9 mouse cellular contexts compared by ENCODE assay signal in genomic region chr7:144896294-144897218, GRCm38 (mm10). TPM values are rescaled to one million over a fixed set of nuclear protein-coding genes. Genes with fewer than 3 reads are reported as not detected.
DNase-seq lines count a peak whose midpoint lies in the region; ATAC-seq and TF ChIP-seq lines count a peak whose summit lies in the region.
"Had no signal": no experiment of that assay in that cellular context is flagged by ENCODE, and none has a peak within 500 bp of the region (broad histone marks: within the 10 kb centered on the region; RNA-seq: fewer than 3 reads in every experiment).

Gene Fgf15 (plus strand): TSS chr7:144896531.

- no peaks in the 10 kb centered on the region for H3K36me3 ChIP-seq in erythroblast, embryonic 14.5 days (ENCODE audit: control insufficient read depth)
- H3K36me3 ChIP-seq in CH12.LX (replicated peaks in 1 of 2; ENCODE audit: control insufficient read depth in 1 of 2, insufficient read depth in 1 of 2, low read length in 1 of 2) = no peaks in the 10 kb centered on the region
- no peaks in the 10 kb centered on the region for H3K36me3 ChIP-seq in embryonic facial prominence, embryonic 15.5 days
- no peaks in the 10 kb centered on the region for H3K36me3 ChIP-seq in midbrain, postnatal 0 days (ENCODE audit: insufficient read depth, low read length)

- peak within 1 kb of the TSS; percentile 48 for H3K4me2 ChIP-seq in CH12.LX (ENCODE audit: insufficient read depth, low read depth, poor library complexity, severe bottlenecking)
- peak within 1 kb of the TSS; percentile 93 for H3K4me2 ChIP-seq in embryonic facial prominence, embryonic 15.5 days (replicated peaks)
- peak within 1 kb of the TSS; percentile 97 for H3K4me2 ChIP-seq in midbrain, postnatal 0 days (ENCODE audit: low read depth, low read length, poor library complexity, severe bottlenecking)

- dilution Hi-C loops in CH12.LX (cut with MboI; ENCODE audit: extremely low pct_ligation_motif_present, extremely low pct_unique_long_range_greater_than_20kb, low sequenced_read_pairs) = no loop called here

- no peak for TF ChIP-seq CTCF in CH12.LX (conservative IDR thresholded peaks at IDR 0.05 in 1 of 2, IDR thresholded peaks at IDR 0.05 in 1 of 2; ENCODE audit: low read depth in 2 of 2, low read length in 2 of 2)
- TF ChIP-seq CTCF in midbrain, postnatal 0 days (IDR thresholded peaks at IDR 0.05) = no peak

- peak within 1 kb of the TSS; percentile 47 for H3K4me3 ChIP-seq in erythroblast, embryonic 14.5 days (replicated peaks)
- H3K4me3 ChIP-seq in CH12.LX (replicated peaks in 1 of 3; ENCODE audit: low read depth in 2 of 3, low read length in 2 of 3, poor library complexity in 1 of 3) = no peak within 1 kb of the TSS
- peak within 1 kb of the TSS; percentile 48 for H3K4me3 ChIP-seq in embryonic facial prominence, embryonic 15.5 days (replicated peaks)
- H3K4me3 ChIP-seq in midbrain, postnatal 0 days (ENCODE audit: low read depth, low read length) = peak within 1 kb of the TSS; percentile 42

- no peak within 1 kb of the TSS for H3K9ac ChIP-seq in CH12.LX (ENCODE audit: insufficient read depth, low read depth)
- H3K9ac ChIP-seq in embryonic facial prominence, embryonic 15.5 days = peak within 1 kb of the TSS; percentile 26; the same call in 1 of the 2 replicates
- peak within 1 kb of the TSS; percentile 51 for H3K9ac ChIP-seq in midbrain, postnatal 0 days (replicated peaks; ENCODE audit: low read length, poor library complexity, severe bottlenecking)

- TF ChIP-seq POLR2A in CH12.LX (IDR thresholded peaks at IDR 0.05; ENCODE audit: low read depth, low read length) = no peak

- H3K4me1 ChIP-seq in erythroblast, embryonic 14.5 days (ENCODE audit: control insufficient read depth) = peaks cover 24% of the 10 kb centered on the region
- 0 out of 4 replicates have a peak, but pooled peaks cover 2 to 5% of the 10 kb centered on the region in 2 experiments for H3K4me1 ChIP-seq in CH12.LX (ENCODE audit: control insufficient read depth in 1 of 2, insufficient read depth in 2 of 2)
- H3K4me1 ChIP-seq in embryonic facial prominence, embryonic 15.5 days = peaks cover 26% of the 10 kb centered on the region
- H3K4me1 ChIP-seq in midbrain, postnatal 0 days (ENCODE audit: insufficient read depth, low read length) = peaks cover 5% of the 10 kb centered on the region

- H3K79me2 ChIP-seq in CH12.LX (replicated peaks; ENCODE audit: control insufficient read depth, extremely low read depth, insufficient read depth, poor library complexity, severe bottlenecking) = no peaks in the 10 kb centered on the region

- peaks cover 8% of the 10 kb centered on the region; the same call in 1 of the 2 replicates for H3K9me3 ChIP-seq in erythroblast, embryonic 14.5 days (ENCODE audit: control insufficient read depth, low read length)
- H3K9me3 ChIP-seq in CH12.LX (replicated peaks; ENCODE audit: low read length) = no peaks in the 10 kb centered on the region
- H3K9me3 ChIP-seq in embryonic facial prominence, embryonic 15.5 days (replicated peaks) = no peaks in the 10 kb centered on the region
- no peaks in the 10 kb centered on the region for H3K9me3 ChIP-seq in midbrain, postnatal 0 days (ENCODE audit: low read length)

- in situ Hi-C loops in CH12.LX (cut with MboI; ENCODE audit: low pct_ligation_motif_present, low pct_unique_long_range_greater_than_20kb, low sequenced_read_pairs) = loop anchor here (5.0 to 10.0 kb wide), 3 partner anchors 52 to 312 kb away; partner anchors contain the start of genes Fadd and Fgf4

- WGBS in embryonic facial prominence, embryonic 15.5 days = under 1% methylated on average over 65 of the region's 65 CpGs
- WGBS in midbrain, postnatal 0 days = under 1% methylated on average over 63 of the region's 65 CpGs

- no peak within 1 kb of the TSS for H3K27ac ChIP-seq in CH12.LX (ENCODE audit: insufficient read depth, low read depth)
- no peak within 1 kb of the TSS for H3K27ac ChIP-seq in embryonic facial prominence, embryonic 15.5 days (replicated peaks)
- no peak within 1 kb of the TSS for H3K27ac ChIP-seq in midbrain, postnatal 0 days (ENCODE audit: low read depth, low read length)
- H3K27ac ChIP-seq: macrophage had no signal

- H3K27me3 ChIP-seq in erythroblast, embryonic 14.5 days (ENCODE audit: control insufficient read depth) = peaks cover 76% of the 10 kb centered on the region
- H3K27me3 ChIP-seq in CH12.LX (replicated peaks) = peaks cover 91% of the 10 kb centered on the region
- peaks cover 60% of the 10 kb centered on the region for H3K27me3 ChIP-seq in embryonic facial prominence, embryonic 15.5 days
- H3K27me3 ChIP-seq in midbrain, postnatal 0 days (ENCODE audit: insufficient read depth, low read length) = peaks cover 13% of the 10 kb centered on the region

- no peak for TF ChIP-seq RAD21 in CH12.LX (IDR thresholded peaks at IDR 0.05; ENCODE audit: low read depth, low read length)

- no peak for DNase-seq in CH12.LX (ENCODE audit: extremely low read depth)
- peak; percentile 33 for DNase-seq in kidney, postnatal 10 days
- DNase-seq in midbrain, postnatal 0 days (ENCODE audit: low spot score) = no peak
- no peak for DNase-seq in adrenal gland, adult 2 months
- no peak for DNase-seq in layer of hippocampus, adult 18-20 months (ENCODE audit: low spot score in 2 of 2)

- no peak for TF ChIP-seq EP300 in CH12.LX (IDR thresholded peaks at IDR 0.05; ENCODE audit: low read length)

- no peak for ATAC-seq in erythroblast, adult 5-6 weeks (replicated peaks; ENCODE audit: low FRiP score, poor library complexity, severe bottlenecking)
- ATAC-seq in embryonic facial prominence, embryonic 15.5 days (ENCODE audit: insufficient number of reproducible peaks, low FRiP score, low TSS enrichment, low read depth) = no peak
- ATAC-seq in midbrain, postnatal 0 days (ENCODE audit: low FRiP score) = peak; percentile 8; the same call in 1 of the 2 replicates

TF ChIP-seq in CH12.LX, 34 proteins besides CTCF, POLR2A, EP300 and RAD21:
- TF ChIP-seq USF2 (conservative IDR thresholded peaks at IDR 0.05; ENCODE audit: low read depth, low read length) (no peak), JUND (conservative IDR thresholded peaks at IDR 0.05; ENCODE audit: low read depth, low read length) (no peak), MYC (IDR thresholded peaks at IDR 0.05; ENCODE audit: low read depth, low read length) (no peak), KAT2A (IDR thresholded peaks at IDR 0.05; ENCODE audit: insufficient replicate concordance, low read length) (no peak), MEF2A (IDR thresholded peaks at IDR 0.05; ENCODE audit: borderline replicate concordance, low read depth, low read length) (no peak), MXI1 (IDR thresholded peaks at IDR 0.05; ENCODE audit: low read depth, low read length) (no peak), TBP (conservative IDR thresholded peaks at IDR 0.05; ENCODE audit: low read depth, low read length) (no peak), GABPA (IDR thresholded peaks at IDR 0.05; ENCODE audit: insufficient replicate concordance, low read depth, low read length) (no peak), CHD2 (IDR thresholded peaks at IDR 0.05; ENCODE audit: low read length) (no peak), ELF1 (IDR thresholded peaks at IDR 0.05; ENCODE audit: low read depth, low read length) (no peak), MAZ (IDR thresholded peaks at IDR 0.05; ENCODE audit: low read depth, low read length) (no peak), POLR2AphosphoS2 (IDR thresholded peaks at IDR 0.05; ENCODE audit: low read depth, low read length) (no peak), UBTF (IDR thresholded peaks at IDR 0.05; ENCODE audit: low read depth, low read length) (no peak), ZKSCAN1 (IDR thresholded peaks at IDR 0.05; ENCODE audit: borderline replicate concordance, low read depth, low read length) (no peak)

RNA-seq across cellular contexts. Expression of gene Fgf15, which starts in this region (rescaled TPM):
- polyA plus RNA-seq in erythroblast, embryonic 14.5 days (2012) = not detected in 2 replicates
- total RNA-seq in erythroblast, adult 5-6 weeks (2015; ENCODE audit: low replicate concordance) = not detected in 2 replicates
- not detected in 2 replicates for total RNA-seq in erythroblast, adult 5-6 weeks (2017; ENCODE audit: low replicate concordance)
- total RNA-seq in CH12.LX (2012; rRNA removed) (not detected in 2 replicates), CH12.LX (2014; rRNA removed) (not detected in 2 replicates)
- polyA plus RNA-seq in CH12.LX (2012; ENCODE audit: insufficient read length, low read depth) = not detected in 2 replicates
- polyA plus RNA-seq in embryonic facial prominence, embryonic 15.5 days (2015; fragmentation: Nextera tagmentation; extraction: Ambion mirVana) = 1.00 and 1.6 TPM in 2 replicates
- total RNA-seq in midbrain, postnatal 0 days (2014; rRNA removed) = 7.9 and 9.3 TPM in 2 replicates
- 3.8 and 5.1 TPM in 2 replicates for polyA plus RNA-seq in midbrain, postnatal 0 days (2015; fragmentation: Nextera tagmentation; extraction: Ambion mirVana)
- total RNA-seq in adrenal gland, adult 2 months (2021) = under 1 TPM in 1 of 2 experiments, not detected in 1; 0.14 TPM
- polyA plus RNA-seq in adrenal gland, adult 2 months (2012; rRNA removed) = 0.07 TPM in 1 of 2 replicates, not detected in the other
- not detected for total RNA-seq in layer of hippocampus, adult 18-20 months (2021)
- polyA plus RNA-seq: macrophage had no signal

Comparison
In these comparisons a context has a peak if more than half of its experiments do, and no peak if none do; other contexts are left out.
1. H3K4me3 ChIP-seq: peak in erythroblast, embryonic 14.5 days (single experiment), embryonic facial prominence, embryonic 15.5 days (single experiment) and midbrain, postnatal 0 days (single experiment); none in CH12.LX (0 of 3).
2. Peak in every context shown above with its lines, with median percentiles within 50 percentile points of each other: H3K4me2 ChIP-seq.